Mouse (Mus musculus) stomach, embryonic 16.5 days (tissue): ENCODE data around the gene Scn4a. TPM values are rescaled to one million over a fixed set of nuclear protein-coding genes. Genes with fewer than 3 reads are reported as not detected.

Source experiments
- ATAC-seq: fragments of 200-750 bp; cut with Nextera tagmentation; 2 replicates; pipeline ENCODE4 v1.8.0; 2017; ENCODE audit warnings: moderate number of reproducible peaks, moderate TSS enrichment; ENCODE audit not compliant: insufficient read depth, low FRiP score
- H3K27ac ChIP-seq: fragments of 300-500 bp; sonication (generic); 2 replicates; pipeline ENCODE4 v1.5.1; 2014; ENCODE audit warnings: low read length
- H3K27me3 ChIP-seq: fragments of 300-500 bp; sonication (generic); 2 replicates; pipeline ENCODE4 v1.6.1; 2014; ENCODE audit warnings: low read length, control low read depth, mixed read lengths; ENCODE audit not compliant: control insufficient read depth, insufficient read depth
- H3K36me3 ChIP-seq: fragments of 300-500 bp; sonication (generic); 2 replicates; pipeline ENCODE4 v1.6.1; 2014; ENCODE audit warnings: low read length; ENCODE audit not compliant: control insufficient read depth, insufficient read depth
- H3K4me1 ChIP-seq: fragments of 300-500 bp; sonication (generic); 2 replicates; pipeline ENCODE4 v1.6.1; 2014; ENCODE audit warnings: low read length, control low read depth, mixed read lengths; ENCODE audit not compliant: control insufficient read depth, insufficient read depth
- H3K4me2 ChIP-seq: fragments of 300-500 bp; sonication (generic); 2 replicates; pipeline ENCODE4 v1.6.1; 2014; ENCODE audit warnings: low read depth, low read length, mixed read lengths
- H3K4me3 ChIP-seq: fragments of 300-500 bp; sonication (generic); replicated peaks from 2 replicates; pipeline ENCODE4 v1.5.1; 2014; ENCODE audit warnings: mild to moderate bottlenecking, low read length
- H3K9ac ChIP-seq: fragments of 300-500 bp; sonication (generic); 2 replicates; pipeline ENCODE4 v1.6.1; 2014; ENCODE audit warnings: low read length
- H3K9me3 ChIP-seq: fragments of 300-500 bp; sonication (generic); replicated peaks from 2 replicates; pipeline ENCODE4 v1.6.1; 2016; ENCODE audit warnings: low read length, control low read depth; ENCODE audit not compliant: control insufficient read depth
- WGBS: fragments of 180-500 bp; shearing (Covaris S2); extraction: QIAGEN DNeasy Blood & Tissue Kit; methylation state at CpG from one replicate; pipeline ENCODE4 v1.1.7; 2014; 5-methylcytosine and 5-hydroxymethylcytosine counted together
- polyA plus RNA-seq: library from polyadenylated mRNA; unstranded; fragments of >200 nt; fragmentation: Nextera tagmentation; extraction: Ambion mirVana; gene quantifications from 2 replicates; pipeline ENCODE4 v1.2.1, GENCODE M21; 2015

The Scn4a gene
- polyA plus RNA-seq, 1 experiment from 2014 or later = 0.30 TPM

- H3K9ac ChIP-seq = no peak overlapping the region
- H3K27ac ChIP-seq = no peak overlapping the region
- H3K9me3 ChIP-seq = no peaks in the 10 kb centered on the region
- WGBS = 56% methylated on average over 7 of the region's 7 CpGs
- no peak; the same call in 1 of the 2 replicates for ATAC-seq
- no peaks in the 10 kb centered on the region for H3K27me3 ChIP-seq
- H3K4me1 ChIP-seq = no peaks in the 10 kb centered on the region
- no peaks in the 10 kb centered on the region for H3K36me3 ChIP-seq
- H3K4me3 ChIP-seq = no peak overlapping the region
- H3K4me2 ChIP-seq = no peak overlapping the region
These were observed 23.4 kb downstream of the Scn4a start for GRCm38 (mm10) chr11:106329682-106330081.

GRCm38 (mm10) chr11:106329128-106329527 lies 24.0 kb downstream of the Scn4a start:
- H3K4me3 ChIP-seq = no peak overlapping the region
- H3K9ac ChIP-seq = no peak overlapping the region
- ATAC-seq = no peak
- no peaks in the 10 kb centered on the region for H3K27me3 ChIP-seq
- WGBS = 40% methylated on average over 6 of the region's 6 CpGs
- no peaks in the 10 kb centered on the region for H3K36me3 ChIP-seq
- no peaks in the 10 kb centered on the region for H3K9me3 ChIP-seq
- H3K4me1 ChIP-seq = no peaks in the 10 kb centered on the region
- no peak overlapping the region for H3K27ac ChIP-seq
- H3K4me2 ChIP-seq = no peak overlapping the region

GRCm38 (mm10) chr11:106328521-106328920 lies 24.6 kb downstream of the Scn4a start:
- ATAC-seq = no peak
- H3K4me3 ChIP-seq = no peak overlapping the region
- H3K27ac ChIP-seq = no peak overlapping the region
- no peak overlapping the region for H3K4me2 ChIP-seq
- H3K36me3 ChIP-seq = no peaks in the 10 kb centered on the region
- no peaks in the 10 kb centered on the region for H3K4me1 ChIP-seq
- no peak overlapping the region for H3K9ac ChIP-seq
- H3K27me3 ChIP-seq = no peaks in the 10 kb centered on the region
- WGBS = 42% methylated on average over 5 of the region's 5 CpGs
- no peaks in the 10 kb centered on the region for H3K9me3 ChIP-seq

- H3K9ac ChIP-seq = no peak overlapping the region
- H3K27me3 ChIP-seq = no peaks in the 10 kb centered on the region
- H3K4me1 ChIP-seq = no peaks in the 10 kb centered on the region
- no peak overlapping the region for H3K27ac ChIP-seq
- WGBS = 83% methylated on average over 8 of the region's 8 CpGs
- no peaks in the 10 kb centered on the region for H3K9me3 ChIP-seq
- no peak for ATAC-seq
- H3K4me2 ChIP-seq = no peak overlapping the region
- H3K4me3 ChIP-seq = no peak overlapping the region
- H3K36me3 ChIP-seq = no peaks in the 10 kb centered on the region
These were observed 26.6 kb downstream of the Scn4a start for GRCm38 (mm10) chr11:106326475-106326874.

- no peak overlapping the region for H3K4me3 ChIP-seq
- no peak overlapping the region for H3K9ac ChIP-seq
- H3K27me3 ChIP-seq = no peaks in the 10 kb centered on the region
- no peak overlapping the region for H3K4me2 ChIP-seq
- no peaks in the 10 kb centered on the region for H3K4me1 ChIP-seq
- H3K27ac ChIP-seq = no peak overlapping the region
- WGBS = 66% methylated on average over 8 of the region's 8 CpGs
- H3K36me3 ChIP-seq = no peaks in the 10 kb centered on the region
- H3K9me3 ChIP-seq = no peaks in the 10 kb centered on the region
- ATAC-seq = no peak
These were observed 27.4 kb downstream of the Scn4a start for GRCm38 (mm10) chr11:106325566-106326206.

- no peak overlapping the region for H3K9ac ChIP-seq
- no peak overlapping the region for H3K4me2 ChIP-seq
- H3K4me1 ChIP-seq = no peaks in the 10 kb centered on the region
- no peak overlapping the region for H3K27ac ChIP-seq
- ATAC-seq = no peak
- no peaks in the 10 kb centered on the region for H3K36me3 ChIP-seq
- 71% methylated on average over 5 of the region's 5 CpGs for WGBS
- no peaks in the 10 kb centered on the region for H3K9me3 ChIP-seq
- H3K27me3 ChIP-seq = no peaks in the 10 kb centered on the region
- no peak overlapping the region for H3K4me3 ChIP-seq
These were observed 28.2 kb downstream of the Scn4a start for GRCm38 (mm10) chr11:106324858-106325257.

GRCm38 (mm10) chr11:106318406-106319366 lies 34.4 kb downstream of the Scn4a start:
- WGBS = 59% methylated on average over 21 of the region's 21 CpGs

GRCm38 (mm10) chr11:106317801-106318200 lies 35.3 kb downstream of the Scn4a start:
- no peak for ATAC-seq
- Histone ChIP-seq H3K4me2 (no peak overlapping the region), H3K9ac (no peak overlapping the region), H3K4me3 (no peak overlapping the region), H3K9me3 (no peaks in the 10 kb centered on the region), H3K36me3 (no peaks in the 10 kb centered on the region), H3K27me3 (no peaks in the 10 kb centered on the region), H3K27ac (no peak overlapping the region), H3K4me1 (peaks cover 5% of the 10 kb centered on the region; the same call in 1 of the 2 replicates)
- 74% methylated on average over 7 of the region's 7 CpGs for WGBS

More at GRCm38 (mm10) chr11:106318406-106319366, 34.4 kb downstream of the Scn4a start:
- no peak overlapping the region for H3K4me3 ChIP-seq
- H3K36me3 ChIP-seq = no peaks in the 10 kb centered on the region
- no peak; the same call in 1 of the 2 replicates for ATAC-seq
- H3K27me3 ChIP-seq = no peaks in the 10 kb centered on the region
- no peaks in the 10 kb centered on the region for H3K4me1 ChIP-seq
- H3K9ac ChIP-seq = no peak overlapping the region
- H3K9me3 ChIP-seq = no peaks in the 10 kb centered on the region
- H3K4me2 ChIP-seq = no peak overlapping the region
- no peak overlapping the region for H3K27ac ChIP-seq

GRCm38 (mm10) chr11:106316416-106316815 lies 36.7 kb downstream of the Scn4a start:
- H3K4me1 ChIP-seq = peaks cover 5% of the 10 kb centered on the region; the same call in 1 of the 2 replicates
- no peak for ATAC-seq

More at GRCm38 (mm10) chr11:106316416-106316815, 36.7 kb downstream of the Scn4a start:
- H3K9me3 ChIP-seq = no peaks in the 10 kb centered on the region
- H3K9ac ChIP-seq = no peak overlapping the region
- no peak overlapping the region for H3K27ac ChIP-seq
- H3K4me3 ChIP-seq = no peak overlapping the region
- H3K27me3 ChIP-seq = no peaks in the 10 kb centered on the region
- 81% methylated on average over 1 of the region's 1 CpGs for WGBS
- no peaks in the 10 kb centered on the region for H3K36me3 ChIP-seq
- no peak overlapping the region for H3K4me2 ChIP-seq
